Mouse (Mus musculus) liver, embryonic 14.5 days (tissue): ENCODE results near the gene Xpnpep1. TPM values are rescaled to one million over a fixed set of nuclear protein-coding genes. Genes with fewer than 3 reads are reported as not detected.

Experiments used
- ATAC-seq: fragments of 200-750 bp; cut with Nextera tagmentation; 2 replicates; pipeline ENCODE4 v1.8.0; 2017; ENCODE audit warnings: moderate number of reproducible peaks, mild to moderate bottlenecking, moderate library complexity; ENCODE audit not compliant: insufficient read depth
- DNase-seq, 3 experiments: peaks; one replicate each; pipeline ENCODE4 v3.0.0-alpha.2; 2012 to 2013; ENCODE audit warnings: low read depth in 3 of 3, low spot score in 3 of 3
- H3K27ac ChIP-seq: fragments of 300-500 bp; sonication (generic); 2 replicates; pipeline ENCODE4 v1.5.1; 2014; ENCODE audit warnings: moderate library complexity, mild to moderate bottlenecking, control low read depth, inconsistent platforms
- H3K27me3 ChIP-seq: fragments of 300-500 bp; sonication (generic); 2 replicates; pipeline ENCODE4 v1.6.1; 2014; ENCODE audit warnings: mild to moderate bottlenecking, low read length, moderate library complexity; ENCODE audit not compliant: control insufficient read depth, insufficient read depth
- H3K36me3 ChIP-seq: fragments of 300-500 bp; sonication (generic); replicated peaks from 2 replicates; pipeline ENCODE4 v1.6.1; 2014; ENCODE audit warnings: low read depth; ENCODE audit not compliant: control insufficient read depth, insufficient read depth
- H3K4me1 ChIP-seq, 2 experiments: fragments of 200-500 bp in 1 of 2; fragments of 300-500 bp in 1 of 2; sonication (generic) in 1 of 2; replicated peaks; 2 replicates each; pipeline ENCODE4 v1.6.1; 2012 to 2014; ENCODE audit warnings: antibody characterized with exemption in 1 of 2, inconsistent platforms in 1 of 2, low read length in 1 of 2; ENCODE audit not compliant: control insufficient read depth in 2 of 2, insufficient read depth in 2 of 2
- H3K4me2 ChIP-seq: fragments of 300-500 bp; sonication (generic); 2 replicates; pipeline ENCODE4 v1.6.1; 2014; ENCODE audit warnings: low read depth, mild to moderate bottlenecking, control low read depth, moderate library complexity
- H3K4me3 ChIP-seq, 2 experiments: fragments of 200-500 bp in 1 of 2; fragments of 300-500 bp in 1 of 2; sonication (generic) in 1 of 2; 2 replicates each; pipeline ENCODE4 v1.5.1; 2012 to 2014; ENCODE audit warnings: low read depth in 2 of 2, low read length in 2 of 2, mild to moderate bottlenecking in 2 of 2, control low read depth in 1 of 2, inconsistent platforms in 1 of 2, moderate library complexity in 1 of 2; ENCODE audit not compliant: insufficient read depth in 1 of 2
- H3K9ac ChIP-seq: fragments of 300-500 bp; sonication (generic); replicated peaks from 2 replicates; pipeline ENCODE4 v1.6.1; 2014; ENCODE audit warnings: mild to moderate bottlenecking, control low read depth, moderate library complexity
- H3K9me3 ChIP-seq: fragments of 300-500 bp; sonication (generic); 2 replicates; pipeline ENCODE4 v1.6.1; 2016; ENCODE audit warnings: low read length, mixed read lengths; ENCODE audit not compliant: control insufficient read depth
- CTCF ChIP-seq: IDR thresholded peaks from 2 replicates; pipeline ENCODE4 v1.5.1; 2016; ENCODE audit warnings: antibody characterized with exemption, low read depth, control low read depth
- EP300 ChIP-seq: IDR thresholded peaks from 2 replicates; pipeline ENCODE4 v1.6.1; 2016; ENCODE audit warnings: antibody characterized with exemption, low read depth
- WGBS: fragments of 180-500 bp; shearing (Covaris S2); extraction: QIAGEN DNeasy Blood & Tissue Kit; methylation state at CpG from one replicate; pipeline ENCODE4 v1.1.7; 2014; ENCODE audit not compliant: insufficient replicate concordance; 5-methylcytosine and 5-hydroxymethylcytosine counted together
- polyA plus RNA-seq, 2 experiments: library from polyadenylated mRNA; depleted of rRNA in 1 of 2; stranded (reverse) in 1 of 2; unstranded in 1 of 2; fragments of >200 nt; fragmentation: Nextera tagmentation in 1 of 2; extraction: Ambion mirVana in 1 of 2; gene quantifications; 2 replicates each; pipeline versions ENCODE4 v1.2.1 to v1.2.3; 2012 to 2014

The Xpnpep1 gene
- polyA plus RNA-seq, 2 experiments, result 51.9 to 93.9 TPM

DNA sequence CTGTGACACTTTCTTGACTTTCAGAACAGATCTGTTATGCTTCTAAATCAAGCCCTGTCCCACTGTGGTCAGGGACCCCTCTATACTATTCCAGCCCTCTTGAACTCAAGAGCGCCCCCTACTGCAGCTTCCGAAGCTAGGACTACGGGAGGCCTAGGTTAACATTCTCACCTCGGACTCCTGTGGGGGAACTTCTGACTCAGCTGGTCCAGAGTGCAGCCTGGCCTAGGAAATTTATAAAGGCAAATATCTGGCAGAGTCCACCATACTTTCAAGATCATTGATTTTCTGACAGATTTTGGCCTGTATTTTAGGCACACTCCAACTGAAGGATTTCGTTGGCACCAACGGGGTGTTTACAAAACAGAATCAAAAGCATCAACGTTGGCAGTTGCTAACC is 11.0 kb downstream of the Xpnpep1 start:
- no peak for ATAC-seq
- peaks cover 24% of the 10 kb centered on the region for H3K36me3 ChIP-seq
- TF ChIP-seq EP300 (no peak), CTCF (peak; percentile 50)

DNA sequence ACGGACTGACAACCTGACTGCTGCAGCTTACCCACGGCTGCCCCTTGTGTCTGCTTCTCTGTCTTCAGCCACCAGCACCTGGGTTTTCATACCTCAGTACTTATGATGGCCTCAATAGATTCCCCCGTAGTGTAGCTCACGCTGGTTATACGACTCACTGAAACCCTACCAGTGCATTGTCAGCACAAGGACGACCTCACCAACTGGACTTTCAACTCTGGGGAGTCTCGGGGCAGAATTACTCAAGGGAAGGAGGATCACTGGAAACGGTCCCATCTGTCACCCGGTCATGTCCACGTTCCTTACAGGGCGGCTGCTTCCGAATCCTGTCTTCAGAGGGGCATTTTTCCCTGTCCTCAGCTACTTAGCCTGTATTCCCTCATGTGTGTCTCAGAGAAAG is 11.8 kb downstream of the Xpnpep1 start:
- WGBS, result 83% methylated on average over 12 of the region's 12 CpGs
- DNase-seq (no peak), ATAC-seq (no peak)
- Histone ChIP-seq H3K9ac (no peak overlapping the region), H3K27ac (no peak overlapping the region), H3K36me3 (peaks cover 31% of the 10 kb centered on the region), H3K9me3 (no peaks in the 10 kb centered on the region), H3K4me1 (peaks cover 21 to 22% of the 10 kb centered on the region in 2 experiments), H3K27me3 (no peaks in the 10 kb centered on the region), H3K4me3 (no peak overlapping the region), H3K4me2 (no peak overlapping the region)
- TF ChIP-seq CTCF, result no peak
- TF ChIP-seq EP300, result no peak

More for the DNA sequence above, 11.0 kb downstream of the Xpnpep1 start:
- no peak overlapping the region for H3K9ac ChIP-seq
- WGBS, result 82% methylated on average over 7 of the region's 7 CpGs
- H3K4me1 ChIP-seq, result peaks cover 29 to 30% of the 10 kb centered on the region in 2 experiments
- no peaks in the 10 kb centered on the region for H3K9me3 ChIP-seq
- no peak overlapping the region for H3K4me3 ChIP-seq
- H3K4me2 ChIP-seq, result no peak overlapping the region
- no peak overlapping the region for H3K27ac ChIP-seq
- H3K27me3 ChIP-seq, result no peaks in the 10 kb centered on the region
- no peak for DNase-seq

DNA sequence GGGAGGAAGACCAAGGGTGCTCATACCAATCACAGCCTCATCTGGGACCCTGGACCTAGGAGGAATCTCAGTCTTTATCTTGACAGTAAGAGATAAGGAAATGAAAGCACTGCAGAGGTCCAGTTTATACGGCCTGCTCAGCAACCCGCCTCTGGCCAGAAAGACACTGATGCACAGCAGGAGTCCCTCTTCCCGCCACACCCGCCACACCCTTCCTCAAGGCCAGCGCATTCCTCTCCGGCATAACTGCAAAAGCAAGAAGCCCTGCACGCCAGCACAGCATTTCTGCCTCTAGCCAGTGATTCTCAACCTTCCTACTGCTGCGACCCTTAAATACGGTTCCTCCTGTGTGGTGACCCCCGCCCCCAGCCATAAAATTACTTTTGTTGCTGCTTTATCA is 16.8 kb downstream of the Xpnpep1 start:
- ATAC-seq (no peak), DNase-seq (no peak)
- no peaks in the 10 kb centered on the region for H3K9me3 ChIP-seq
- no peak overlapping the region for H3K27ac ChIP-seq
- H3K4me2 ChIP-seq, result no peak overlapping the region
- no peak overlapping the region for H3K9ac ChIP-seq
- H3K27me3 ChIP-seq, result no peaks in the 10 kb centered on the region
- peaks cover 37% of the 10 kb centered on the region for H3K36me3 ChIP-seq
- H3K4me1 ChIP-seq, result no peaks in the 10 kb centered on the region; a peak in 1 of 4 replicates
- no peak overlapping the region for H3K4me3 ChIP-seq
- WGBS, result 73% methylated on average over 10 of the region's 10 CpGs
- no peak for TF ChIP-seq CTCF
- TF ChIP-seq EP300, result no peak

DNA sequence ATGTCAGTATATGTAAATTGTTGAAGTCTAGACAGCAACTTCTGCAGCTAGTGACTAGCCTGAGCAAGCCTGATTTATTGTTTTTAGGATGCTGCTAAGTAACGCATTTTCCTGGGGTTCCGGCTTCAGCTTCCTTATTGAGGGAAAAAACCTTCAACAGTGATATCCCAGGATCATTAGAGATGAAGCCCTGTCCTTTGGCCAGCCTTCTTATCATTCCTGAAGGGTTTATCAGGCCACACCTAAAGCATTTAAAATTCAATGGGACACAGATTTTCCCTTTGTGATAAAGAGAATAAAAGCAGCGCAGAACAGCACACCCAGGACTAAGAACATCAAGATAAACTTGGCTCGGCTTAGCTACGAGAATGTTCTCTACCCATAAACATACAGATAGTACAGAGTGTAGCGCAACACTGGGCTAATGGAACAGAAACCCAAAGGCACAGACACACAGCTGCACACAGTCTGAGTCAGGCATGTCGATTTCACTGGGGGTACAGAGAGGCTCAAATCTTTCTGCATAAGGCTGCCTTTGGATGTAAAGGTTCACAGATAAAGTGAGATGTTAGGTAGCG is 17.9 kb downstream of the Xpnpep1 start:
- no peak for TF ChIP-seq CTCF
- TF ChIP-seq EP300, result no peak
- no peak overlapping the region for H3K9ac ChIP-seq
- no peak overlapping the region for H3K27ac ChIP-seq
- H3K4me1 ChIP-seq, result no peaks in the 10 kb centered on the region; a peak in 1 of 4 replicates
- H3K4me3 ChIP-seq, result no peak overlapping the region
- H3K4me2 ChIP-seq, result no peak overlapping the region
- peaks cover 37% of the 10 kb centered on the region for H3K36me3 ChIP-seq
- H3K9me3 ChIP-seq, result no peaks in the 10 kb centered on the region
- no peaks in the 10 kb centered on the region for H3K27me3 ChIP-seq
- ATAC-seq (no peak), DNase-seq (no peak)
- 76% methylated on average over 8 of the region's 8 CpGs for WGBS

DNA sequence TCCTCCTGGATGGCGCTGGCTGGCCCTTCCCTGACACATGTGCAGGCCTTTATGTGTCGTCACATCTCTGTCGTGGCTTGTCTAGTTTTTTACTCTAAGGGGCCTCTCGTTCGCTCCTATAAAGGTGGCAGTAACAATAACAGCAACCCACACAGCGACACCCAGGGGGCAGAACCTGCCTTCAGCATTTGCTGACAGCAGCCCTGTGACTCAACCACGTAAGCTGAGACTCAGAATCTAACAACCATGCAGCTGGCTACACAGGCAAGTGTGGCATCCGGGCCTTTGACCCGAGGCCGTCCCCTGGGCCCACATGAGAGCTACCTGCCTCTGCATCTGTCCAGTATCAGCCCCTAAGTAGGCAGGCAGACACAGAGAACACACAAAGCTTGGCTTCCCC is 18.5 kb downstream of the Xpnpep1 start:
- no peak for TF ChIP-seq EP300
- TF ChIP-seq CTCF, result 0 out of 2 replicates have a peak, but pooled peaks have one; percentile 10
- Histone ChIP-seq H3K36me3 (peaks cover 37% of the 10 kb centered on the region), H3K4me1 (no peaks in the 10 kb centered on the region; a peak in 1 of 4 replicates), H3K9ac (no peak overlapping the region), H3K4me2 (no peak overlapping the region), H3K4me3 (no peak overlapping the region), H3K27me3 (no peaks in the 10 kb centered on the region), H3K27ac (no peak overlapping the region), H3K9me3 (no peaks in the 10 kb centered on the region)
- WGBS, result 84% methylated on average over 10 of the region's 10 CpGs
- no peak for ATAC-seq
- no peak for DNase-seq
